Mouse (Mus musculus): ENCODE measurements around the gene Pcyt1a.
"Not testable (repeated sequence)": the region's sequence is repeated elsewhere in the genome, so short reads cannot be mapped to it uniquely, and the experiment has no call there.

- not testable (repeated sequence) for TF ChIP-seq GATA1 (IDR thresholded peaks at IDR 0.05; ENCODE audit: borderline replicate concordance, low read length); FLI1 (IDR thresholded peaks at IDR 0.05; ENCODE audit: low read length)
Measured at GRCm38 (mm10) chr16:32444615-32445014, 13.9 kb downstream of the Pcyt1a start.
